Mouse (Mus musculus) bone marrow macrophage, adult 2 months (primary cell): ENCODE measurements around the gene Lrrc49.

Source experiments
- CTCF ChIP-seq: IDR thresholded peaks from 2 replicates; pipeline ENCODE4 v1.5.1; 2012; ENCODE audit warnings: low read depth, mild to moderate bottlenecking, low read length, moderate library complexity
- POLR2A ChIP-seq: IDR thresholded peaks from 2 replicates; pipeline ENCODE4 v1.6.1; 2012; ENCODE audit warnings: mild to moderate bottlenecking, low read depth, low read length, borderline replicate concordance

DNA sequence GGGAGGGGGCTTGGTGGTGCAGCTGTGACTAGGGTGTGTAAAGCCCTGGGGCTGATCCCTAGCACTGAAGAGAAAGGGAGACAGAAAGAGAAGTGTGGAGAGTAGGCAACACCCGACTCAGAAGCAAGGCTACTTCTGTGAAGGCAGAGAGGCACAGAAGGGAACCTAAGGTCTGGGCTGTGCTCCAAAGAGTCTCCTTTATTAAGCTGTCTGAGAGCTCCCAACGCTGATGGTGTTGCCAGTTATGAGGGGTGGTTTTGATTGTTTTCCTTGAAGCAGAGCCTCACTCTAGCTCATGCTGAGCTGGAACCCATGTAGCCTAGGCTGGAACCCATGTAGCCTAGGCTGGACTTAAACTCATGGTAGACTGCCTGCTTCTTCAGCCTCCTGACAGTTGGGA is 25.0 kb downstream of the Lrrc49 start:
- TF ChIP-seq CTCF (no peak), POLR2A (no peak)
